8 mouse cellular contexts compared by ENCODE assay signal in genomic region chr12:54202765-54203655, GRCm38 (mm10). TPM values are rescaled to one million over a fixed set of nuclear protein-coding genes. Genes with fewer than 3 reads are reported as not detected.
A peak's percentile ranks its signal among the peaks of the same experiment; 100 is the strongest.
DNase-seq lines count a peak whose midpoint lies in the region; ATAC-seq and TF ChIP-seq lines count a peak whose summit lies in the region.

No protein-coding gene starts in this region.

- no peaks in the 10 kb centered on the region for H3K9me3 ChIP-seq in ES-Bruce4 (replicated peaks; ENCODE audit: control insufficient read depth, insufficient read depth, low read length, poor library complexity, severe bottlenecking)
- no peaks in the 10 kb centered on the region for H3K9me3 ChIP-seq in embryonic facial prominence, embryonic 11.5 days (replicated peaks; ENCODE audit: control insufficient read depth, low read length)
- peaks cover 3% of the 10 kb centered on the region; the same call in 1 of the 2 replicates for H3K9me3 ChIP-seq in hindbrain, embryonic 10.5 days
- H3K9me3 ChIP-seq in limb, embryonic 12.5 days, result no peaks in the 10 kb centered on the region
- H3K9me3 ChIP-seq in midbrain, embryonic 13.5 days, result no peaks in the 10 kb centered on the region
- H3K9me3 ChIP-seq in stomach, embryonic 16.5 days (replicated peaks; ENCODE audit: control insufficient read depth, low read length), result no peaks in the 10 kb centered on the region

- DNase-seq in gastrocnemius, adult 2 months, result peak; percentile 77
- no peak for DNase-seq in gastrocnemius, adult 18-20 months (ENCODE audit: low spot score)
- peak; percentile 51 for DNase-seq in embryonic facial prominence, embryonic 11.5 days (ENCODE audit: low spot score)
- DNase-seq in hindbrain, embryonic 10.5 days (ENCODE audit: low spot score), result peak; percentile 69

- H3K27me3 ChIP-seq in ES-Bruce4 (ENCODE audit: control insufficient read depth, insufficient read depth, low read length, poor library complexity, severe bottlenecking), result no peaks in the 10 kb centered on the region
- no peaks in the 10 kb centered on the region for H3K27me3 ChIP-seq in embryonic facial prominence, embryonic 11.5 days (ENCODE audit: control insufficient read depth, insufficient read depth, low read length)
- H3K27me3 ChIP-seq in hindbrain, embryonic 10.5 days (ENCODE audit: insufficient read depth, poor library complexity, severe bottlenecking), result peaks cover 30% of the 10 kb centered on the region
- H3K27me3 ChIP-seq in limb, embryonic 12.5 days, result peaks cover 30% of the 10 kb centered on the region
- peaks cover 41% of the 10 kb centered on the region for H3K27me3 ChIP-seq in midbrain, embryonic 13.5 days
- H3K27me3 ChIP-seq in stomach, embryonic 16.5 days (ENCODE audit: control insufficient read depth, insufficient read depth, low read length), result no peaks in the 10 kb centered on the region

- no peak for TF ChIP-seq POLR2A in ES-Bruce4 (IDR thresholded peaks at IDR 0.05; ENCODE audit: insufficient read depth, low read length)

- peaks cover 2% of the 10 kb centered on the region for H3K4me1 ChIP-seq in ES-Bruce4 (ENCODE audit: control insufficient read depth, insufficient read depth, low read length)
- H3K4me1 ChIP-seq in embryonic facial prominence, embryonic 11.5 days (ENCODE audit: control insufficient read depth, insufficient read depth, low read length), result peaks cover 2% of the 10 kb centered on the region; the same call in 1 of the 2 replicates
- H3K4me1 ChIP-seq in hindbrain, embryonic 10.5 days (replicated peaks), result peaks cover 63% of the 10 kb centered on the region
- H3K4me1 ChIP-seq in limb, embryonic 12.5 days (replicated peaks), result peaks cover 12% of the 10 kb centered on the region
- peaks cover 26% of the 10 kb centered on the region for H3K4me1 ChIP-seq in midbrain, embryonic 13.5 days (replicated peaks)
- peaks cover 32% of the 10 kb centered on the region for H3K4me1 ChIP-seq in stomach, embryonic 16.5 days (ENCODE audit: control insufficient read depth, insufficient read depth, low read length)

- WGBS in embryonic facial prominence, embryonic 11.5 days, result 3% methylated on average over 55 of the region's 55 CpGs
- 3% methylated on average over 55 of the region's 55 CpGs for WGBS in hindbrain, embryonic 10.5 days
- WGBS in limb, embryonic 12.5 days, result 3% methylated on average over 55 of the region's 55 CpGs
- 4% methylated on average over 55 of the region's 55 CpGs for WGBS in midbrain, embryonic 13.5 days
- whole genome bisulfite sequencing in stomach, embryonic 16.5 days, result 1% methylated on average over 55 of the region's 55 CpGs

- no peaks in the 10 kb centered on the region for H3K36me3 ChIP-seq in ES-Bruce4 (ENCODE audit: control insufficient read depth, insufficient read depth, low read length, poor library complexity, severe bottlenecking)
- H3K36me3 ChIP-seq in embryonic facial prominence, embryonic 11.5 days (replicated peaks; ENCODE audit: control insufficient read depth, insufficient read depth, low read depth, low read length), result no peaks in the 10 kb centered on the region
- no peaks in the 10 kb centered on the region for H3K36me3 ChIP-seq in hindbrain, embryonic 10.5 days
- no peaks in the 10 kb centered on the region for H3K36me3 ChIP-seq in limb, embryonic 12.5 days
- H3K36me3 ChIP-seq in midbrain, embryonic 13.5 days, result no peaks in the 10 kb centered on the region
- H3K36me3 ChIP-seq in stomach, embryonic 16.5 days (ENCODE audit: control insufficient read depth, insufficient read depth, low read length), result no peaks in the 10 kb centered on the region

- TF ChIP-seq CTCF in gastrocnemius, adult 2 months (IDR thresholded peaks at IDR 0.05), result no peak
- no peak for TF ChIP-seq CTCF in ES-Bruce4 (IDR thresholded peaks at IDR 0.05; ENCODE audit: low read depth, low read length)

- peak overlapping the region; percentile 36 for H3K9ac ChIP-seq in ES-Bruce4 (ENCODE audit: low read depth, poor library complexity, severe bottlenecking)
- peak overlapping the region; percentile 52 for H3K9ac ChIP-seq in embryonic facial prominence, embryonic 11.5 days (replicated peaks; ENCODE audit: low read length)
- peak overlapping the region; percentile 62 for H3K9ac ChIP-seq in limb, embryonic 12.5 days (replicated peaks)
- H3K9ac ChIP-seq in midbrain, embryonic 13.5 days (replicated peaks), result peak overlapping the region; percentile 68
- H3K9ac ChIP-seq in stomach, embryonic 16.5 days (ENCODE audit: low read length), result peak overlapping the region; percentile 85

- TF ChIP-seq EP300 in ES-Bruce4 (IDR thresholded peaks at IDR 0.05; ENCODE audit: insufficient read depth, low read depth, low read length), result no peak

- peak overlapping the region; percentile 83 for H3K4me3 ChIP-seq in gastrocnemius, adult 2 months
- H3K4me3 ChIP-seq in ES-Bruce4 (ENCODE audit: low read depth, low read length), result peak overlapping the region; percentile 84
- H3K4me3 ChIP-seq in embryonic facial prominence, embryonic 11.5 days (ENCODE audit: low read depth, low read length), result peak overlapping the region; percentile 49
- peak overlapping the region; percentile 79 for H3K4me3 ChIP-seq in hindbrain, embryonic 10.5 days
- H3K4me3 ChIP-seq in limb, embryonic 12.5 days (replicated peaks), result peak overlapping the region; percentile 64
- H3K4me3 ChIP-seq in midbrain, embryonic 13.5 days (replicated peaks), result peak overlapping the region; percentile 55
- H3K4me3 ChIP-seq in stomach, embryonic 16.5 days (replicated peaks; ENCODE audit: low read length), result peak overlapping the region; percentile 84

- peak; percentile 70 for ATAC-seq in embryonic facial prominence, embryonic 11.5 days (replicated peaks; ENCODE audit: insufficient number of reproducible peaks, low FRiP score, low TSS enrichment, low read depth)
- ATAC-seq in limb, embryonic 12.5 days (ENCODE audit: insufficient number of reproducible peaks, insufficient read depth, low FRiP score, low TSS enrichment, low read depth), result peak; percentile 69
- peak; percentile 75 for ATAC-seq in midbrain, embryonic 13.5 days
- peak; percentile 37 for ATAC-seq in stomach, embryonic 16.5 days (ENCODE audit: insufficient read depth, low FRiP score)

- peak overlapping the region; percentile 88 for H3K27ac ChIP-seq in gastrocnemius, adult 2 months
- H3K27ac ChIP-seq in ES-Bruce4 (ENCODE audit: insufficient read depth, low read length), result no peak overlapping the region
- H3K27ac ChIP-seq in embryonic facial prominence, embryonic 11.5 days (replicated peaks; ENCODE audit: low read depth, low read length), result no peak overlapping the region
- peak overlapping the region; percentile 87 for H3K27ac ChIP-seq in hindbrain, embryonic 10.5 days
- no peak overlapping the region for H3K27ac ChIP-seq in limb, embryonic 12.5 days
- 0 out of 2 replicates have a peak overlapping the region, but pooled peaks have one; percentile 7 for H3K27ac ChIP-seq in midbrain, embryonic 13.5 days
- H3K27ac ChIP-seq in stomach, embryonic 16.5 days (ENCODE audit: low read length), result peak overlapping the region; percentile 82

- H3K4me2 ChIP-seq in embryonic facial prominence, embryonic 11.5 days (ENCODE audit: low read depth, low read length), result peak overlapping the region; percentile 99
- peak overlapping the region; percentile 96 for H3K4me2 ChIP-seq in limb, embryonic 12.5 days
- peak overlapping the region; percentile 99 for H3K4me2 ChIP-seq in midbrain, embryonic 13.5 days (replicated peaks)
- H3K4me2 ChIP-seq in stomach, embryonic 16.5 days (ENCODE audit: low read depth, low read length), result peak overlapping the region; percentile 53

- intact Hi-C loops in gastrocnemius, adult 2 months (cut with DNase I), result loop anchor here (5.0 kb wide), 1 partner anchor 289 kb away; no protein-coding TSS in a partner anchor

RNA-seq across cellular contexts. Expression of gene Egln3, which starts 0.7 kb away (rescaled TPM):
- 10 to 100 TPM; 27.8 to 73.6 TPM for total RNA-seq in gastrocnemius, adult 2 months (2021)
- 10 to 100 TPM; 42.6 to 43.9 TPM for total RNA-seq in gastrocnemius, adult 18-20 months (2021)
- polyA plus RNA-seq in ES-Bruce4 (2011; ENCODE audit: insufficient read depth, insufficient read length, low read depth, missing spikeins), result 19.2 and 20.0 TPM in 2 replicates
- polyA plus RNA-seq in embryonic facial prominence, embryonic 11.5 days (2014; fragmentation: Nextera tagmentation; extraction: Ambion mirVana), result 5.8 TPM in 2 replicates
- polyA plus RNA-seq in hindbrain, embryonic 10.5 days (2016; fragmentation: Nextera tagmentation; extraction: Ambion mirVana), result 4.6 and 5.9 TPM in 2 replicates
- 3.0 and 3.4 TPM in 2 replicates for polyA plus RNA-seq in limb, embryonic 12.5 days (2016; fragmentation: Nextera tagmentation; extraction: Ambion mirVana)
- 3.9 and 4.0 TPM in 2 replicates for polyA plus RNA-seq in midbrain, embryonic 13.5 days (2015; fragmentation: Nextera tagmentation; extraction: Ambion mirVana)
- 59.8 and 64.7 TPM in 2 replicates for polyA plus RNA-seq in stomach, embryonic 16.5 days (2015; fragmentation: Nextera tagmentation; extraction: Ambion mirVana)

Comparison
In these comparisons a context has a peak if more than half of its experiments do, and no peak if none do; other contexts are left out.
1. H3K27ac ChIP-seq: peak in gastrocnemius, adult 2 months (single experiment), hindbrain, embryonic 10.5 days (single experiment), midbrain, embryonic 13.5 days (single experiment) and stomach, embryonic 16.5 days (single experiment); none in ES-Bruce4 (single experiment), embryonic facial prominence, embryonic 11.5 days (single experiment) and limb, embryonic 12.5 days (single experiment).
2. Peak in every context shown above with its lines, with median percentiles within 50 percentile points of each other: H3K4me3 ChIP-seq, H3K9ac ChIP-seq, ATAC-seq and H3K4me2 ChIP-seq.